Mouse (Mus musculus) right cerebral cortex, adult 2 months (tissue): Measurements from ENCODE around the gene Dmrt2.
A peak's percentile ranks its signal among the peaks of the same experiment; 100 is the strongest.

Source experiments
- DNase-seq, 2 experiments: peaks; one replicate each; pipeline ENCODE4 v3.0.0; 2021 to 2022; ENCODE audit warnings: low spot score in 2 of 2

The Dmrt2 gene

DNA sequence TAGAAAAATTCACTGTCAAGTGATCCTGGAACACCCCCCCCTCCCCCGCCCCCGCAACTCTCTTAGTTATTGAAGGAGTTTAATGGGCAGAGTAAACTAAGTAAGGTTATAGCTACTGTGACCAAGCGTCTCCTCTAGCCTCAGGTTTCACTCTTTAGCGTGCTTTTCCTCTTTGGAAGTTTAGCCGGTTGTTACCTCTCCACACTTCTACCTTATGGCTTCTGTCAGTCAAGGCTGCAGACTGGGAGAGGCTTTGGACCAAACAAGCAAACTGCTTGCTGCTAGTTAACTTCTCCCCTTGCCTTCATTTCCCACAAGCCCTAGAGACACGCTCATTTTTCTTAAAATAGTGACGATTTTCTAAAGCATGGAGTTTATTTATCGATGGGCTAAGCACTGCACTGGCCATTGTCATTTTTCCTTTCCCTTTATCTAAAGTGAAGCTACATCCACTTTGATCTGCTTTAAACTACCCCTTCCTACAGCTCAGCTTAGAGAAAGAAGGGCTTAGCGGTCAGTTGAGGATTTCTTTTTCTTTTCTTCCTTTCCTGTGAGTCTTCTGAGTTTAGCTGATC lies 3.7 kb downstream of the Dmrt2 start:
- no peak for DNase-seq

DNA sequence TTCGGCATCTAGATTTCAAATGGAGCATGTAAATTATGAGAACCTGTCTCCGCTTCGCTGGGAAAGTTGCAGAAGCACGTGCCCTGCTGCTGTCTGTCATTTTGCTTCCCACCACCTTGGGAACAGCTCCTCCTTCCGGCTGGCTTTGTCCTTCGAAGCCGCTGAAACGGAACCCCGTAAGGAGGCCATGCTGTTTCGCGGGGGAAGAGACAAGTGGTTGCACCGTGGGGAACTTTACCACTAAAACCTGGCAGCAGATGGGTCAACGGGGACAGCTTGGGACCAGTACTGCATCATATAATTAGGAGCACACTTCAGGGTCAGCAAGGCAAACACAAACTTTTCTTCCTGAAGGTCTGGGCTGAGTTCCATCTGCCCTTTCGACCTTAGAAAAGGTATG lies 26.6 kb downstream of the Dmrt2 start:
- no peak for DNase-seq

DNA sequence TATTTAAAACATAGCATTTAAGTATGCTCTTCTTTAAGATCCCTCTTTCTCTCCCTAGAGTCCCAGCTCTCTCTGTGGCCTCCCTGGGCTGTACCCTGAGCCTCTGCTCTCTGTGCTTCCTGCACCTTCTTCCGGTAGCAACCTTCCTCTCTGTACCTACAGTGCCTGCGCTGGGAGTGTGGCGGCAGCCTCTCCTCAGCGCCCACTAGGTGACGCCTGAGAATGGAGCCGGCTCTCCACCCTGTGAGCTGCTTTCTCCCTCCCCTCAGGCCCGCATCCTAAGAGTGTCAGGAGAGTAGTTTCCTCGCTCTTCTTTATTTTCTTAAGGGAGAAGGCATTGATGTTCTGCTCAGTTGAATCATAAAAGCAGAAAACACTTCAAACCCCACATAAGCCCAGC lies 41.2 kb downstream of the Dmrt2 start:
- peak; percentile 16 to 47 for DNase-seq

DNA sequence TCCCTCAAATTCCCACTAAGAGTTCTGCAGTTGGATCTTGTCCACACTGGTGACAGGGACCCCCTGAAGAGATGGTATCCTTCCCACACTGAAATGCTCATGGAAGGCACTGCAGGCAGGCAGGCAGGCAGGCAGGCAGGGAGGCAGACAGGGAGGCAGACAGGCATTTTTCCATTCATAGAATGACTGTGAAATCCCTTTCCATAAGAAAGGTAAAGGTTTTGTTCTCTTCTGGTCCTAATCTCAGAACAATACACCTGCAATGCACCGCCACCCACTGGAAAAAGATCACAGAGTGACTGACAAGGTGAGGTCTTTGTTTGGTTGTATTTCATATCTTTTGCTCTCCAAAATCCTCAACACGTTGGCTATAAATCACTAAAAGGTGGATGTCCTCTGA lies 42.7 kb downstream of the Dmrt2 start:
- no peak for DNase-seq

DNA sequence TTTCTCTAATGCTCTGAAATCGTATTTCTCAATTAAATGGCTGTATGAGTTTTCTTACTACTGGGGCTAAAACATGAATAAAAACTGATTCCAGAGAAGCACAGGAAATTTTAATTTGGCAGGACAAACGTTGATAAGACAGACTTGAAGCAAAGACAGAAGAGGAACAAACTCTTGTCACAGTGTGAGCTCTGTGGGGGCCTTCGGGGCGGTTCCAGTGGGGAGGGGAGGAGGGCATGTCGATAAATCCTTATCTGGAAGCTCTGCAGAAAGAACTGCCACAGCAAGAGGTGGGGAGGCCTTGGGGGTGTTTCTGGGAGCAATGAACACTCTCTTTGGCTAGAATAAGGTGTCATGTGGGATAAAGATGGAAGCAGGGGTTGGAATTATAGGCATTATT lies 50.4 kb downstream of the Dmrt2 start:
- no peak for DNase-seq
